Mouse (Mus musculus) inflammation-experienced regulatory T-cells, adult 6 months (primary cell): ENCODE measurements around the gene Fcgrt. TPM values are rescaled to one million over a fixed set of nuclear protein-coding genes. Genes with fewer than 3 reads are reported as not detected.
"Not testable (repeated sequence)": the region's sequence is repeated elsewhere in the genome, so short reads cannot be mapped to it uniquely, and the experiment has no call there.

Source experiments
- ATAC-seq: one replicate; pipeline ENCODE4 v1.8.0; 2017
- polyA plus RNA-seq, 3 experiments: library from polyadenylated mRNA; unstranded; fragments of 100-300 nt; shearing (Covaris generic); gene quantifications; one replicate each; pipeline ENCODE4 v1.2.1; 2017

Gene Fcgrt
- 1 to 10 TPM in 2 of 3 experiments, under 1 TPM in 1; 0.81 to 3.0 (median 1.8) TPM for polyA plus RNA-seq

GRCm38 (mm10) chr7:45103652-45104180, at the start of gene Fcgrt:
Fcgrt (minus strand) TSS chr7:45103851.
- ATAC-seq: no peak

- ATAC-seq: not testable (repeated sequence)
Observed at GRCm38 (mm10) chr7:45153052-45153451, 49.4 kb upstream of the Fcgrt start.

- ATAC-seq: no peak
Observed at GRCm38 (mm10) chr7:45151303-45151702, 47.7 kb upstream of the Fcgrt start.

GRCm38 (mm10) chr7:45150321-45150720, 46.7 kb upstream of the Fcgrt start:
- no peak for ATAC-seq

- ATAC-seq: no peak
Observed at GRCm38 (mm10) chr7:45149545-45149944, 45.9 kb upstream of the Fcgrt start.

GRCm38 (mm10) chr7:45148534-45149098, 45.0 kb upstream of the Fcgrt start:
- ATAC-seq: no peak

GRCm38 (mm10) chr7:45147899-45148298, 44.2 kb upstream of the Fcgrt start:
- no peak for ATAC-seq

GRCm38 (mm10) chr7:45147267-45147666, 43.6 kb upstream of the Fcgrt start:
- ATAC-seq: no peak

- no peak for ATAC-seq
Observed at GRCm38 (mm10) chr7:45145460-45145859, 41.8 kb upstream of the Fcgrt start.

- no peak for ATAC-seq
Observed at GRCm38 (mm10) chr7:45144368-45145174, 40.9 kb upstream of the Fcgrt start.

- no peak for ATAC-seq
Observed at GRCm38 (mm10) chr7:45141914-45142313, 38.3 kb upstream of the Fcgrt start.

GRCm38 (mm10) chr7:45141319-45141718, 37.7 kb upstream of the Fcgrt start:
- ATAC-seq: no peak

- ATAC-seq: no peak
Observed at GRCm38 (mm10) chr7:45139904-45140723, 36.5 kb upstream of the Fcgrt start.

GRCm38 (mm10) chr7:45138403-45138802, 34.8 kb upstream of the Fcgrt start:
- ATAC-seq: no peak

- no peak for ATAC-seq
Observed at GRCm38 (mm10) chr7:45137171-45138006, 33.7 kb upstream of the Fcgrt start.

GRCm38 (mm10) chr7:45135993-45136567, 32.4 kb upstream of the Fcgrt start, which contains the start of the genes Gm45713 and Flt3l:
Gm45713 (minus strand) TSS chr7:45136231.
Flt3l (minus strand) TSS chr7:45136432.
- ATAC-seq: peak; percentile 84

GRCm38 (mm10) chr7:45135370-45135769, 31.7 kb upstream of the Fcgrt start:
- ATAC-seq: no peak

- ATAC-seq: no peak
Observed at GRCm38 (mm10) chr7:45134544-45135026, 30.9 kb upstream of the Fcgrt start.

GRCm38 (mm10) chr7:45133446-45134159, 30.0 kb upstream of the Fcgrt start:
- no peak for ATAC-seq

GRCm38 (mm10) chr7:45131850-45132249, 28.2 kb upstream of the Fcgrt start:
- no peak for ATAC-seq
